Mouse (Mus musculus) midbrain, embryonic 16.5 days (tissue): ENCODE measurements at regions not wholly inside any gene's neighbourhood (a gene's known extent, or its start where the extent isn't known, plus 50 kb on each side); places are given as distances from the start of the nearest gene placed in this dataset.
"Not testable (repeated sequence)": the region's sequence is repeated elsewhere in the genome, so short reads cannot be mapped to it uniquely, and the experiment has no call there.

Source experiments
- ATAC-seq: fragments of 200-750 bp; cut with Nextera tagmentation; 2 replicates; pipeline ENCODE4 v1.8.0; 2017; ENCODE audit warnings: moderate TSS enrichment
- H3K27ac ChIP-seq: fragments of 300-500 bp; sonication (generic); 2 replicates; pipeline ENCODE4 v1.5.1; 2014; ENCODE audit warnings: mild to moderate bottlenecking, low read length, mixed read lengths
- H3K27me3 ChIP-seq: fragments of 300-500 bp; sonication (generic); 2 replicates; pipeline ENCODE4 v1.6.1; 2014; ENCODE audit warnings: low read depth, low read length, mixed read lengths; ENCODE audit not compliant: control insufficient read depth, insufficient read depth
- H3K36me3 ChIP-seq: fragments of 300-500 bp; sonication (generic); 2 replicates; pipeline ENCODE4 v1.6.1; 2014; ENCODE audit warnings: mild to moderate bottlenecking, low read length, moderate library complexity, mixed read lengths; ENCODE audit not compliant: control insufficient read depth, insufficient read depth
- H3K4me1 ChIP-seq: fragments of 300-500 bp; sonication (generic); 2 replicates; pipeline ENCODE4 v1.6.1; 2014; ENCODE audit warnings: mild to moderate bottlenecking, low read length, mixed read lengths; ENCODE audit not compliant: control insufficient read depth, insufficient read depth
- H3K4me2 ChIP-seq: fragments of 300-500 bp; sonication (generic); 2 replicates; pipeline ENCODE4 v1.6.1; 2014; ENCODE audit warnings: mild to moderate bottlenecking, low read length, mixed read lengths
- H3K4me3 ChIP-seq: fragments of 300-500 bp; sonication (generic); 2 replicates; pipeline ENCODE4 v1.5.1; 2014; ENCODE audit warnings: low read depth, mild to moderate bottlenecking, low read length, moderate library complexity, mixed read lengths
- H3K9ac ChIP-seq: fragments of 300-500 bp; sonication (generic); 2 replicates; pipeline ENCODE4 v1.6.1; 2014; ENCODE audit warnings: low read depth, low read length, mixed read lengths
- H3K9me3 ChIP-seq: fragments of 300-500 bp; sonication (generic); replicated peaks from 2 replicates; pipeline ENCODE4 v1.6.1; 2014; ENCODE audit warnings: mild to moderate bottlenecking, low read length, mixed read lengths; ENCODE audit not compliant: control insufficient read depth, poor library complexity, severe bottlenecking
- WGBS: fragments of 180-500 bp; shearing (Covaris S2); extraction: QIAGEN DNeasy Blood & Tissue Kit; methylation state at CpG from one replicate; pipeline ENCODE4 v1.1.7; 2014; 5-methylcytosine and 5-hydroxymethylcytosine counted together

DNA sequence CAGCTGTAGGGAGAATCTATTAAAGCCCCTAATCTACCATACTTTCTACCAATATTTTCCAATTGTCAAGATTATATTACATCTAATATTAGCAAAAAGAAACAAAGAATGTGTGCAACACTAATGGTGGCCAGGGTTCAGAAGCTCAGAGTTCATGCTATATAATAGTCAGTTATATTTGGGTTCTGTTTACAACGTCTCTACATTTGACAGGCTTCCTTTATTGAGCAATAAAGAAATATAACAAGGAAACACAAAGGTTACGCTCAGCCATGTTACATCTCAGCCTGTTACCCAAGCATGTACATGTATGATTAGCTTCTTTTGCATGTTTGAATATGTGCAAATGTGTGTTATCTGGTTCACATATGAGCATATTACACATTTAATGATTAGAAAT is 247.7 kb upstream of the Speer4f2 start:
- Histone ChIP-seq H3K4me3 (no peak overlapping the region), H3K9ac (no peak overlapping the region), H3K9me3 (no peaks in the 10 kb centered on the region), H3K4me2 (no peak overlapping the region), H3K36me3 (no peaks in the 10 kb centered on the region), H3K4me1 (no peaks in the 10 kb centered on the region), H3K27me3 (no peaks in the 10 kb centered on the region), H3K27ac (no peak overlapping the region)
- WGBS, result 88% methylated on average over 2 of the region's 2 CpGs
- ATAC-seq, result no peak

DNA sequence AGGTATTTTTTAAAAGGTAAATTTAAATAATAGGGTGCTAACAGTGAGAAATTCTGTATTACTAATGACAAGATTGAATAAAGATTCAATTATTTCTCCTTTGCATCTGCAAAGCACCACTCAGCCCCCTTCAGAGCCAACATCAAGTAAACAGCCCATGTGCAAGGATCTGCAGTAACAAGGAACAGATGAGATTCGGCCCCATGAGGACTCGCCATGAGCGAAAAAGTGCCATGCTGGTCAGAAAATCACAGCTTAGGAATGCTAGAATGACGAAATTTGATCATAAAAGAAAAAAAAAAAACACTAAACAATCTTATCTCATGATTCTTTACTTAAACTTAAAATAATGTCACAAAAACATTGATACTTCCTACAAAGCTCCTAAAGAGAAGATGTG is 245.5 kb upstream of the Speer4f2 start:
- Histone ChIP-seq H3K27me3 (no peaks in the 10 kb centered on the region), H3K4me2 (no peak overlapping the region), H3K9me3 (no peaks in the 10 kb centered on the region), H3K4me1 (no peaks in the 10 kb centered on the region), H3K9ac (no peak overlapping the region), H3K36me3 (no peaks in the 10 kb centered on the region), H3K27ac (no peak overlapping the region), H3K4me3 (no peak overlapping the region)
- 76% methylated on average over 4 of the region's 4 CpGs for WGBS
- ATAC-seq, result no peak

DNA sequence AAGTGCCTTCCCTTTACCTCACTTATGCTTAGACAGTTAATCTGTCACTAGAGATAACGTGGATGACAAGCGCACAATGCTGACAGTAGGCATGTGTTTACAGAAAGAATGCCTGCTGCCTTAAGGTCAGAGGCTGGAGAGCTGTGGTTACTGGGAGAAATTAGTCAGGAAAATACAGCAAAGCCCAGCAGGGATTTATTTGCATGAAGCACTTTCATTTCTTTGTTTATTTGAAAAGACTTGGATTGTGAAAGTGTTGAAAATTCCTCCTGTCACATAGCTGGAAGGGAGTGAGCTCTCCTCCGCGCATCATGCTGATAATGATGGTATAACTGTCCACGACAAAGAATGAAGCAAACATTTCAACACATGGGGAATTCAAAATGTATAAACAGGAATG is 237.5 kb upstream of the Speer4f2 start:
- 64% methylated on average over 5 of the region's 5 CpGs for WGBS
- Histone ChIP-seq H3K4me2 (no peak overlapping the region), H3K9ac (no peak overlapping the region), H3K27me3 (no peaks in the 10 kb centered on the region), H3K4me3 (no peak overlapping the region), H3K36me3 (no peaks in the 10 kb centered on the region), H3K4me1 (no peaks in the 10 kb centered on the region), H3K9me3 (no peaks in the 10 kb centered on the region), H3K27ac (no peak overlapping the region)
- no peak for ATAC-seq

DNA sequence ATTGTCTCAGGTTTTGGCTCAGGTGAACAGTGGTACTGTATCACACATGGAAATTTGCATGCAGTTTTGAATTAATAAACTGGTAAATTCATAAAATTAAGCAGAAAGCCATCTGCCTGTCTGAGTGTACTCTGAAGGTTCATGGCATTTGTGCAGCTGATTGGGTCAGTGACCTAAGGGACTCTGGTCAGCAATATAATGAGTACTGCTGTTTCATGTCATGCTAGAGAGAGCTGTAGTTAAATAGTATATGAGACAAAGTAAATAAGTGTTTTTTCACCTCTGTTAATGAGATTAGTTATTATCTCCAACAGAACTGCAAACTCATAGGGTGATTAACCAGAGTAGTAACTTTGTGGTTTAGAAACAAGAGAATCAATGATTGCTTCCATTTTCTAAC is 231.4 kb upstream of the Speer4f2 start:
- H3K4me1 ChIP-seq, result no peaks in the 10 kb centered on the region
- no peak for ATAC-seq
- no peaks in the 10 kb centered on the region for H3K27me3 ChIP-seq
- no peaks in the 10 kb centered on the region for H3K9me3 ChIP-seq
- no peaks in the 10 kb centered on the region for H3K36me3 ChIP-seq
- no peak overlapping the region for H3K9ac ChIP-seq
- H3K4me2 ChIP-seq, result no peak overlapping the region
- no peak overlapping the region for H3K27ac ChIP-seq
- H3K4me3 ChIP-seq, result no peak overlapping the region

DNA sequence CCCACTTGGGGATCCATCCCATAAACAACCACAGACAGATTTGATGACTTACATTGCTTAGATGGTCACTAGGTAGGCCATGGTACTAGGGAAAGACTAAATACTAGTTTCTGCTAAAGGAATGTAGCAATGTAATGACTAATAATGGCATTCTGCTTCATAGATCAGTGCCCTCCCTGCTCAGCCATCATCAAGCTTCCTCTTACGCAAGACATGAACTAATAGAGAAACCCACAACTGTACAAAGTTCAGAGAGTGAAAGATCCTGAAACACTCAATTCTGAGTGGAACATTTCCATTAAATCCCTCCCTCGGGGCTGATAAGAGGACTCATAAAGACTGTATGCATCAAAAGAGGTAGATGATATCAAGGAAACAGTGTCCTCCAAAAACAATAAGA is 198.4 kb upstream of the Speer4f2 start:
- Histone ChIP-seq H3K9ac (no peak overlapping the region), H3K36me3 (no peaks in the 10 kb centered on the region), H3K9me3 (no peaks in the 10 kb centered on the region), H3K4me2 (no peak overlapping the region), H3K4me1 (no peaks in the 10 kb centered on the region), H3K27me3 (no peaks in the 10 kb centered on the region), H3K27ac (no peak overlapping the region), H3K4me3 (no peak overlapping the region)
- ATAC-seq, result no peak
- WGBS, result 85% methylated on average over 2 of the region's 2 CpGs

DNA sequence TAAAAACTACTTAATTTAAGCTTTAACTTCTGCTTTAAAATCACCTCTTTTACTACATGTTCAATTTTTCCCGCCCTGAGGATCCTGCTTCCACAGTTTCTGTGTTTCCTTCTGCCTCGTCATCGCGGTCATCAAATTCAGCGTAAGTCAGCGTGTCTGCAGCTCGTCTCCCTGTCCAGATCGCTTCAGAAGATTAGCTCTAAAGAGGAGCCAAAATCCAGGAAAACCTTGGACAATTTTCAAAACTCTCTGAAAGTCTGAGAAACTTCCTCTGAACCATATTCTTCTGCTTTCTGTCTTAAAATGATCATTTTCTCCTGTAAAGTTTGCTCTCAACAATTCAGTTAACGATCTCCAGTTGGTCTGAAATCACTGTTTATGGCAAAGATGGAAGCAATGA is 196.2 kb upstream of the Speer4f2 start:
- WGBS, result 93% methylated on average over 9 of the region's 9 CpGs
- no peak overlapping the region for H3K4me2 ChIP-seq
- H3K4me1 ChIP-seq, result no peaks in the 10 kb centered on the region
- ATAC-seq, result no peak
- no peaks in the 10 kb centered on the region for H3K9me3 ChIP-seq
- H3K27ac ChIP-seq, result no peak overlapping the region
- H3K4me3 ChIP-seq, result no peak overlapping the region
- no peak overlapping the region for H3K9ac ChIP-seq
- no peaks in the 10 kb centered on the region for H3K27me3 ChIP-seq
- no peaks in the 10 kb centered on the region for H3K36me3 ChIP-seq

DNA sequence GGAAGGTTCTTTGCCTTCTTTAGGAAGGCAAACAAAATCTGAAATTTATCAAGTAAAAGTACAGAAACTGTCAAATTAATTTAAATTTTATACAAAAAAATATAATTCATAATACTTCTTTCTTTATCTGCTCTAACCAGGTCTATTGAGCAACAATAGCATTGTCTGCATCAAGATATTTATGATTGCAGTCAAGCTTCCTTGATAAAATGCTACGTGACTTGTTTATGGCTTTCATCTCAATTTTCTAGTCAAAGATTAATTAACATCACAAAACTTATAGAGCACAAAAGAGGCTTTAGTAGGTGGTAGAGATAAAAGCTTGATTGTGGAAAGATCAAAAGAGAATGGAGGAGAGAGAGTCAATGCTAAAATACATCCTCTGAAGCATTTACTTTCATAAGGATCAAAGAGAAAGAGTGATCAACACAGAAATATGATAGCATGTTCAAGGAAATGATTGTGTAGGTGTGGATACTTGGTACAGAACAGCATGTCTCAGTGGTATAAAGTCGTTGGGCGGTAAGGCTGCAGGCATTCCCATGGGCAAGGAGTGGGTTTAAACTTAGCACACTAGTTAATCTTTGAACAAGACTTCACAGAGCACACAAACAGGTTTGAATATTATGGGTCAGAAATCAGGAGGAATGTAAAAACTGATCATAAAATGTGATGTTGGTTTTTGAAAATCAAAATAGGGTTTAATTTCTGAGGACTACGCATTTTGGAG is 164.3 kb upstream of the Speer4f2 start:
- Histone ChIP-seq H3K27me3 (no peaks in the 10 kb centered on the region), H3K4me3 (no peak overlapping the region), H3K4me2 (no peak overlapping the region), H3K9ac (no peak overlapping the region), H3K4me1 (no peaks in the 10 kb centered on the region), H3K27ac (no peak overlapping the region), H3K9me3 (no peaks in the 10 kb centered on the region), H3K36me3 (no peaks in the 10 kb centered on the region)
- WGBS, result 71% methylated on average over 4 of the region's 4 CpGs
- no peak for ATAC-seq

DNA sequence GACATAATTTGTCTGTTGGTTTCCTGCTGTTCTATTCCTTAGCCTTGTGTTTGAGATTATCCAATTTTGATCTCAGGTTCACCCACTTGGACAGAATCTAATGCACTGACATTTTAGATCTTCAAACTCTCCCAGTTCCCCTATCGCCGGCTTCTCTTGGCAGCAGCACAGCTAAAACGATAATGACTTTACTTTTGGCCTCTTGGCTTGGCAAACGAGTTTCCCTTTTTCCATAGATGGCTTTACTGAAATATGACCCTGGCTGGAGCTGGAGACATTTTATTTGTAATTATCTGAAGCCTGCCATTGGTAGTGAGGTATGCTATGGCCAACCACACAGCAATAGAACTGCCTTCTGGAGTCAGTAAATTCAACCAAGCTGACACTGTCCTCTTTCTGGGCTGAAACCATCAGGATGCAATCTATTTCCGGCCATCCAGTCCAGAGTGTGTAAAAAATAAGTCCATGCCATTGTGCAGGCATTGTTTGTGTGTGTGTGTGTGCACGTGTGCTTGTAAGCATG is 162.2 kb upstream of the Speer4f2 start:
- Histone ChIP-seq H3K4me3 (no peak overlapping the region), H3K27me3 (no peaks in the 10 kb centered on the region), H3K9me3 (no peaks in the 10 kb centered on the region), H3K27ac (no peak overlapping the region), H3K36me3 (no peaks in the 10 kb centered on the region), H3K4me2 (no peak overlapping the region), H3K9ac (no peak overlapping the region), H3K4me1 (no peaks in the 10 kb centered on the region)
- 81% methylated on average over 6 of the region's 6 CpGs for WGBS
- no peak for ATAC-seq

DNA sequence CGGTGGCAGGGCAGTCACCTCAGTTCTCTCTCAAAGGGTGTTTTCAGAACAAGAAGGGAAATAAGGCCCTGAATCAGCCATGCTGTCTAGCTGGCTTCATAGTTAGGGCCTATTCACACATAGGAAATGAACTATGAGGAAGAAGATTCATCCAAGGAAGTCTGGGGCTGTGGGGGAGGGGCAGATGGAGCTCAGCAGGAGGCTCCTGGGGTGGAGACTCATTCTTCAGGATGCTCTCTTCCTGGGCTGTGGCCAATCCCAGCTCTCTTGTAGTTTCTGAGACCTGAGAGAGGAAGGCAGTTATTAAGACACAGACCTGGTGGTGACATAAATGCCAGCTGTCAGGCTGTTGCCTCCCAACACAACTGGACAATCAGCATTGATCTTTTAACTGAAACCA is 149.4 kb upstream of the Speer4f2 start:
- not testable (repeated sequence) for ATAC-seq, H3K4me1 ChIP-seq, H3K27me3 ChIP-seq, H3K36me3 ChIP-seq, H3K9ac ChIP-seq, H3K27ac ChIP-seq, H3K4me3 ChIP-seq, H3K4me2 ChIP-seq, H3K9me3 ChIP-seq
- WGBS, result 87% methylated on average over 1 of the region's 1 CpGs
